Mouse (Mus musculus) erythroid progenitor cell, adult 5-6 weeks (primary cell): ENCODE data around the gene Ptrh2. TPM values are rescaled to one million over a fixed set of nuclear protein-coding genes. Genes with fewer than 3 reads are reported as not detected.

Source experiments
- ATAC-seq: replicated peaks from 2 replicates; pipeline ENCODE4 v1.8.0; 2016; ENCODE audit warnings: moderate number of reproducible peaks, mild to moderate bottlenecking, moderate TSS enrichment, inconsistent platforms; ENCODE audit not compliant: poor library complexity, low FRiP score, severe bottlenecking
- total RNA-seq, 2 experiments: library from RNA; stranded (forward) in 1 of 2; stranded (reverse) in 1 of 2; fragments of 150-400 nt in 1 of 2; fragments of 186-747, 209-891 nt in 1 of 2; gene quantifications; 2 replicates each; pipeline versions ENCODE4 v1.2.3 to v1.2.4; 2015 to 2017; ENCODE audit warnings: low replicate concordance in 2 of 2

Ptrh2 gene
- total RNA-seq (2015; ENCODE audit: low replicate concordance) = 6.5 and 9.6 TPM in 2 replicates
- 6.1 and 7.2 TPM in 2 replicates for total RNA-seq (2017; ENCODE audit: low replicate concordance)

- peak; percentile 94 for ATAC-seq
Measured at GRCm38 (mm10) chr11:86683395-86684125, at the start of gene Ptrh2, which contains the start of gene Vmp1. Gene Ptrh2, plus strand, starts transcription at chr11:86683985. Gene Vmp1, minus strand, starts transcription at chr11:86683836.

- no peak for ATAC-seq
Measured at GRCm38 (mm10) chr11:86634396-86634795, 49.4 kb upstream of the Ptrh2 start.

GRCm38 (mm10) chr11:86637697-86638096, 46.1 kb upstream of the Ptrh2 start:
- ATAC-seq = no peak

- ATAC-seq = no peak
Measured at GRCm38 (mm10) chr11:86641714-86642113, 42.1 kb upstream of the Ptrh2 start.

GRCm38 (mm10) chr11:86644553-86644952, 39.2 kb upstream of the Ptrh2 start:
- no peak for ATAC-seq

- ATAC-seq = no peak
Measured at GRCm38 (mm10) chr11:86646136-86646834, 37.5 kb upstream of the Ptrh2 start.

- ATAC-seq = no peak
Measured at GRCm38 (mm10) chr11:86646885-86647459, 36.8 kb upstream of the Ptrh2 start.

GRCm38 (mm10) chr11:86647706-86648447, 35.9 kb upstream of the Ptrh2 start:
- ATAC-seq = no peak

- no peak for ATAC-seq
Measured at GRCm38 (mm10) chr11:86649542-86649941, 34.2 kb upstream of the Ptrh2 start.

GRCm38 (mm10) chr11:86650676-86651075, 33.1 kb upstream of the Ptrh2 start:
- no peak for ATAC-seq

- no peak for ATAC-seq
Measured at GRCm38 (mm10) chr11:86652578-86652979, 31.2 kb upstream of the Ptrh2 start.

- peak; percentile 77 for ATAC-seq
Measured at GRCm38 (mm10) chr11:86653446-86653845, 30.3 kb upstream of the Ptrh2 start.

- no peak for ATAC-seq
Measured at GRCm38 (mm10) chr11:86654096-86654495, 29.7 kb upstream of the Ptrh2 start.

- 0 out of 2 replicates have a peak, but pooled peaks have one; percentile 49 for ATAC-seq
Measured at GRCm38 (mm10) chr11:86655671-86656070, 28.1 kb upstream of the Ptrh2 start.

GRCm38 (mm10) chr11:86656849-86657567, 26.8 kb upstream of the Ptrh2 start:
- no peak for ATAC-seq

- ATAC-seq = peak; percentile 68
Measured at GRCm38 (mm10) chr11:86657863-86658262, 25.9 kb upstream of the Ptrh2 start.

- ATAC-seq = peak; percentile 93
Measured at GRCm38 (mm10) chr11:86662986-86663895, 20.5 kb upstream of the Ptrh2 start.

GRCm38 (mm10) chr11:86663977-86664376, 19.8 kb upstream of the Ptrh2 start:
- ATAC-seq = peak; percentile 67
